21 mouse cellular contexts compared by ENCODE assay signal in the genomic region with DNA sequence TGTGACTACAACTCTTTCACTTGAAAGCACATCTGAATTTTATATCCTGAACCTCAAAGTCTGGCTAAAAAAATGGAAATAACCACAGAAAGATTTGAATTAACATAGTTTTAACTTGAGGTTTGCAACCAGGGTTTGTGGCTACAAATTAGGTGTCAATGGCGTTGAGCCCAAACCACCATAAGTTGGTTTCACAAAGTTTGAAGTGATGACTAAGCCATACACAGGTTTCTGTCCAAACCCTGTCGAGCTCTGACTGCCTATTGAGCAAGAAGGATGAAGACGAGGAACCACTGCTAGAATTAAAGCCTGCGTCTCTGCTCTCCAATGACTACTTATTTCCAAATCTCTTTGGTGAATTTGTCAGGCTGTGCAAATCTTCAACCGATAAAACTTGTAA.
DNase-seq lines count a peak whose midpoint lies in the region; ATAC-seq and TF ChIP-seq lines count a peak whose summit lies in the region.
"Had no signal": no experiment of that assay in that cellular context is flagged by ENCODE, and none has a peak within 500 bp of the region (broad histone marks: within the 10 kb centered on the region; RNA-seq: fewer than 3 reads in every experiment).

No protein-coding gene starts in this region.

- peak overlapping the region; percentile 29; the same call in 1 of the 2 replicates for H3K27ac ChIP-seq in heart, adult 2 months
- H3K27ac ChIP-seq: heart, embryonic 10.5 days; hindbrain, embryonic 12.5 days; limb, embryonic 13.5 days; liver, embryonic 15.5 days; midbrain, embryonic 12.5 days; neural tube, embryonic 13.5 days had no signal

- no peak for TF ChIP-seq CTCF in heart, adult 2 months (IDR thresholded peaks at IDR 0.05)

- H3K9ac ChIP-seq in heart, adult 2 months (ENCODE audit: low read depth, low read length), result no peak overlapping the region
- H3K9ac ChIP-seq: hindbrain, embryonic 12.5 days; limb, embryonic 13.5 days; liver, embryonic 15.5 days; midbrain, embryonic 12.5 days; neural tube, embryonic 13.5 days had no signal

- no peak for DNase-seq in heart, adult 2 months
- no peak for DNase-seq in heart, adult 8-10 months (ENCODE audit: low spot score)
- DNase-seq in 3T3-L1 (ENCODE audit: low read depth, low spot score), result peak; percentile 75
- DNase-seq in NIH3T3 (ENCODE audit: low read depth), result peak; percentile 57
- DNase-seq in right cerebral cortex, postnatal 25 days, result no peak
- no peak for DNase-seq in kidney, adult 11 months
- DNase-seq: cerebellum, adult 2 months; cerebellum, postnatal 36 days; gastrocnemius, postnatal 10 days; kidney, adult 2 months; kidney, postnatal 25 days; spleen, adult 18-20 months; thymus, postnatal 25 days had no signal

- no peak overlapping the region for H3K4me3 ChIP-seq in heart, adult 2 months
- H3K4me3 ChIP-seq: heart, embryonic 10.5 days; hindbrain, embryonic 12.5 days; limb, embryonic 13.5 days; liver, embryonic 15.5 days; midbrain, embryonic 12.5 days; neural tube, embryonic 13.5 days had no signal

- 64% methylated on average over 5 of the region's 5 CpGs for WGBS in heart, adult 2 months

- ATAC-seq in megakaryocyte progenitor cell, adult 5-6 weeks (replicated peaks; ENCODE audit: poor library complexity), result peak; percentile 78
- ATAC-seq: forebrain, embryonic 14.5 days had no signal

- H3K79me2 ChIP-seq in heart, adult 2 months (replicated peaks; ENCODE audit: control insufficient read depth, insufficient read depth, low read length), result no peaks in the 10 kb centered on the region

- intact Hi-C loops in heart, adult 2 months (cut with DNase I), result no loop called here

- H3K4me1 ChIP-seq in heart, adult 2 months (ENCODE audit: control insufficient read depth, insufficient read depth, low read length), result no peaks in the 10 kb centered on the region
- H3K4me1 ChIP-seq: heart, embryonic 10.5 days; hindbrain, embryonic 12.5 days; liver, embryonic 15.5 days; midbrain, embryonic 12.5 days had no signal

- no peaks in the 10 kb centered on the region for H3K36me3 ChIP-seq in heart, adult 2 months (ENCODE audit: control insufficient read depth, insufficient read depth, low read length)
- H3K36me3 ChIP-seq: heart, embryonic 10.5 days; hindbrain, embryonic 12.5 days; limb, embryonic 13.5 days; liver, embryonic 15.5 days; midbrain, embryonic 12.5 days; neural tube, embryonic 13.5 days had no signal

- H3K27me3 ChIP-seq in heart, adult 2 months (ENCODE audit: control insufficient read depth, insufficient read depth, low read length), result no peaks in the 10 kb centered on the region
- H3K27me3 ChIP-seq: hindbrain, embryonic 12.5 days; limb, embryonic 13.5 days; liver, embryonic 15.5 days; midbrain, embryonic 12.5 days; neural tube, embryonic 13.5 days had no signal

- TF ChIP-seq POLR2A in heart, adult 2 months (IDR thresholded peaks at IDR 0.05; ENCODE audit: insufficient read depth, low read depth, low read length), result no peak

- TF ChIP-seq EP300 in heart, adult 2 months (IDR thresholded peaks at IDR 0.05; ENCODE audit: insufficient read depth, low read depth, low read length), result no peak

Comparison
In these comparisons a context has a peak if more than half of its experiments do, and no peak if none do; other contexts are left out.
1. DNase-seq: peak in 3T3-L1 (single experiment) and NIH3T3 (single experiment); none in heart, adult 2 months (0 of 2), heart, adult 8-10 months (single experiment), right cerebral cortex, postnatal 25 days (single experiment) and kidney, adult 11 months (single experiment).